Mouse (Mus musculus): ENCODE measurements at regions not wholly inside any gene's neighbourhood (a gene's known extent, or its start where the extent isn't known, plus 50 kb on each side); places are given as distances from the start of the nearest gene placed in this dataset.

- no peaks in the 10 kb centered on the region for H3K36me3 ChIP-seq (ENCODE audit: control insufficient read depth, insufficient read depth, low read length)
- no peak overlapping the region for H3K9ac ChIP-seq (ENCODE audit: low read depth, low read length, severe bottlenecking)
- ATAC-seq (ENCODE audit: low FRiP score, low read depth), result no peak
- no peak for DNase-seq (ENCODE audit: low spot score)
- H3K9me3 ChIP-seq (ENCODE audit: control insufficient read depth, low read length), result no peaks in the 10 kb centered on the region
- TF ChIP-seq POLR2A (IDR thresholded peaks at IDR 0.05; ENCODE audit: borderline replicate concordance, extremely low read depth, insufficient read depth, insufficient read length), result no peak
- no peak overlapping the region for H3K4me2 ChIP-seq (replicated peaks; ENCODE audit: low read depth, low read length, severe bottlenecking)
- 71% methylated on average over 7 of the region's 7 CpGs for WGBS
- no peak overlapping the region for H3K27ac ChIP-seq (replicated peaks; ENCODE audit: low read depth, low read length)
- no peaks in the 10 kb centered on the region for H3K27me3 ChIP-seq (ENCODE audit: control insufficient read depth, insufficient read depth, low read length)
- no peak overlapping the region for H3K4me3 ChIP-seq (replicated peaks; ENCODE audit: low read length)
- H3K4me1 ChIP-seq (ENCODE audit: control insufficient read depth, insufficient read depth, low read length), result no peaks in the 10 kb centered on the region
Observed at GRCm38 (mm10) chr14:72847466-72847865, 137.7 kb upstream of the Fndc3a start.

GRCm38 (mm10) chr14:72845621-72846440 lies 136.0 kb upstream of the Fndc3a start:
- no peak overlapping the region for H3K9ac ChIP-seq (ENCODE audit: low read depth, low read length, severe bottlenecking)
- H3K4me2 ChIP-seq (replicated peaks; ENCODE audit: low read depth, low read length, severe bottlenecking), result no peak overlapping the region
- no peak for TF ChIP-seq POLR2A (IDR thresholded peaks at IDR 0.05; ENCODE audit: borderline replicate concordance, extremely low read depth, insufficient read depth, insufficient read length)
- ATAC-seq (ENCODE audit: low FRiP score, low read depth) (no peak), DNase-seq (ENCODE audit: low spot score) (no peak)
- H3K27ac ChIP-seq (replicated peaks; ENCODE audit: low read depth, low read length), result no peak overlapping the region
- no peaks in the 10 kb centered on the region for H3K4me1 ChIP-seq (ENCODE audit: control insufficient read depth, insufficient read depth, low read length)
- no peak overlapping the region for H3K4me3 ChIP-seq (replicated peaks; ENCODE audit: low read length)
- H3K36me3 ChIP-seq (ENCODE audit: control insufficient read depth, insufficient read depth, low read length), result no peaks in the 10 kb centered on the region
- no peaks in the 10 kb centered on the region for H3K27me3 ChIP-seq (ENCODE audit: control insufficient read depth, insufficient read depth, low read length)
- WGBS, result 80% methylated on average over 5 of the region's 5 CpGs
- H3K9me3 ChIP-seq (ENCODE audit: control insufficient read depth, low read length), result no peaks in the 10 kb centered on the region

- ATAC-seq (ENCODE audit: low FRiP score, low read depth) (no peak), DNase-seq (ENCODE audit: low spot score) (no peak)
- no peaks in the 10 kb centered on the region for H3K27me3 ChIP-seq (ENCODE audit: control insufficient read depth, insufficient read depth, low read length)
- no peak overlapping the region for H3K27ac ChIP-seq (replicated peaks; ENCODE audit: low read depth, low read length)
- no peak overlapping the region for H3K4me3 ChIP-seq (replicated peaks; ENCODE audit: low read length)
- no peak for TF ChIP-seq POLR2A (IDR thresholded peaks at IDR 0.05; ENCODE audit: borderline replicate concordance, extremely low read depth, insufficient read depth, insufficient read length)
- no peaks in the 10 kb centered on the region for H3K9me3 ChIP-seq (ENCODE audit: control insufficient read depth, low read length)
- 56% methylated on average over 5 of the region's 5 CpGs for whole genome bisulfite sequencing
- H3K9ac ChIP-seq (ENCODE audit: low read depth, low read length, severe bottlenecking), result no peak overlapping the region
- no peak overlapping the region for H3K4me2 ChIP-seq (replicated peaks; ENCODE audit: low read depth, low read length, severe bottlenecking)
- no peaks in the 10 kb centered on the region for H3K36me3 ChIP-seq (ENCODE audit: control insufficient read depth, insufficient read depth, low read length)
- H3K4me1 ChIP-seq (ENCODE audit: control insufficient read depth, insufficient read depth, low read length), result no peaks in the 10 kb centered on the region
Observed at GRCm38 (mm10) chr14:72844753-72845369, 135.1 kb upstream of the Fndc3a start.

GRCm38 (mm10) chr14:72841753-72842152 lies 131.9 kb upstream of the Fndc3a start:
- Histone ChIP-seq H3K4me3 (replicated peaks; ENCODE audit: low read length) (no peak overlapping the region), H3K4me2 (replicated peaks; ENCODE audit: low read depth, low read length, severe bottlenecking) (no peak overlapping the region), H3K36me3 (ENCODE audit: control insufficient read depth, insufficient read depth, low read length) (no peaks in the 10 kb centered on the region), H3K9ac (ENCODE audit: low read depth, low read length, severe bottlenecking) (no peak overlapping the region), H3K27me3 (ENCODE audit: control insufficient read depth, insufficient read depth, low read length) (no peaks in the 10 kb centered on the region), H3K27ac (replicated peaks; ENCODE audit: low read depth, low read length) (no peak overlapping the region), H3K4me1 (ENCODE audit: control insufficient read depth, insufficient read depth, low read length) (no peaks in the 10 kb centered on the region), H3K9me3 (ENCODE audit: control insufficient read depth, low read length) (no peaks in the 10 kb centered on the region)
- ATAC-seq (ENCODE audit: low FRiP score, low read depth), result no peak
- WGBS, result 78% methylated on average over 1 of the region's 1 CpGs
- TF ChIP-seq POLR2A (IDR thresholded peaks at IDR 0.05; ENCODE audit: borderline replicate concordance, extremely low read depth, insufficient read depth, insufficient read length), result no peak
- DNase-seq (ENCODE audit: low spot score), result no peak

- TF ChIP-seq POLR2A (IDR thresholded peaks at IDR 0.05; ENCODE audit: borderline replicate concordance, extremely low read depth, insufficient read depth, insufficient read length), result no peak
- no peak for ATAC-seq (ENCODE audit: low FRiP score, low read depth)
- Histone ChIP-seq H3K27me3 (ENCODE audit: control insufficient read depth, insufficient read depth, low read length) (no peaks in the 10 kb centered on the region), H3K4me1 (ENCODE audit: control insufficient read depth, insufficient read depth, low read length) (no peaks in the 10 kb centered on the region; the same call in 1 of the 2 replicates), H3K4me2 (replicated peaks; ENCODE audit: low read depth, low read length, severe bottlenecking) (no peak overlapping the region), H3K9ac (ENCODE audit: low read depth, low read length, severe bottlenecking) (no peak overlapping the region), H3K27ac (replicated peaks; ENCODE audit: low read depth, low read length) (no peak overlapping the region), H3K9me3 (ENCODE audit: control insufficient read depth, low read length) (no peaks in the 10 kb centered on the region), H3K36me3 (ENCODE audit: control insufficient read depth, insufficient read depth, low read length) (no peaks in the 10 kb centered on the region), H3K4me3 (replicated peaks; ENCODE audit: low read length) (no peak overlapping the region)
- no peak for DNase-seq (ENCODE audit: low spot score)
- WGBS, result 86% methylated on average over 4 of the region's 4 CpGs
Observed at GRCm38 (mm10) chr14:72835158-72835557, 125.4 kb upstream of the Fndc3a start.

All from limb, embryonic 14.5 days (tissue).